Mouse (Mus musculus) frontal cortex, adult (tissue): ENCODE measurements around the gene Capn1.

Source experiments
- ATAC-seq: cut with Nextera tagmentation; 2 replicates; pipeline ENCODE4 v1.9.2; 2017; ENCODE audit warnings: mild to moderate bottlenecking, moderate library complexity, mixed read lengths; ENCODE audit not compliant: low TSS enrichment

The Capn1 gene

DNA sequence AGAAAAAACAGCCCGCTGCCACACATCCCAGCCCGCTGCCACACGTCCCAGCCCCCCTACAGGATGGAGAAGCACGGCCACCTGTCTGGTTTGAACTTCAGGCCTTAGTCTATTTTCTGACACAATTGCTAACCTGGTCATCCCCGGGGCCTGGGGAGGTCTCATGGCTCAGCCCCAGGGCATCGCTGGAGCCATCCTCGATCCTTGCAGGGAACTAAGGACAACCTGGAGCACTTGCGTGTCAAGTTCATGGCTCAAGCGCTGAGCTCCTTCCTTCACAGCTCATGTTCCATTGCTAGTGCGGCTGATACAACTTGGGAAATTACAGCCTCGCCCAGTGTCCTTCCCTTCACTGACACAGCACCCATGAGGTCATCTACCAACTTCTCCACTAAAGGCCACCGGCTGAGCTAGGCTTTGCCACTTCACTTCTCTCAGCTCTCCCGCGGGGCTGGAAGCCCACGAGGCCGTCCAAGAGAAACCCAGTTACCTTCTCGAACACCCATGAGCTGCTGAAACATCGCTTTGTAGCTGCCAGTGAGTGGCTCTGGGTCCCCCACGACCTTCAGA is 62.4 kb downstream of the Capn1 start:
- no peak for ATAC-seq

DNA sequence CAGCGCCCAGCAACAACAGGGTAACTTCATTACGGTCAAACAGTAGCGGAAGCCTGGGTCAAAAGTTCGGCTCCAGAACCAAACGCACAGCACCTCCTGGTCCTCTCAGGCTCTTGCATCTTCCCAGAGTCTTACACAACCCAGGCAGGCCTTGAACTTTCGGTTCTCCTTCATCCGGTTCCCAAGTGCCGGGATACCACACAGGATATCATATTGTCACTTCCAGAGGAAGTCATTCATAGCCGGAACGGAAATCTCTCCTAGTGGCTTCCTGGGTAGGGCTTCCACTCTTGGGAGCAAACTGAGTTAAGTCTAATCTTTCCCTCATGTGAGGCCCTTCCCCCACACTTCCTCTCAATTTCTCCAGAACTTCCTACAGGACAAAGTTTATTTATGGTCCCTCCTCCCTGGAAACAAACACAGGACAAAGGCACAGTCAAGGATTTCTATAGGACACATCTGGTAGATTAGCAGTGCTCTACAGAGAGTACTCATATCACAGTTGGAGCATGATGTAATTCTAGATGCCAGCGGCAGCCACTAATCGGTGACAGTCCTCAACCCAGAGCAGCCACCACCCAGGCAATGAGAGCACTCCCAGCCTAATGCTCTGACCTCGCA is 63.5 kb downstream of the Capn1 start:
- no peak for ATAC-seq

DNA sequence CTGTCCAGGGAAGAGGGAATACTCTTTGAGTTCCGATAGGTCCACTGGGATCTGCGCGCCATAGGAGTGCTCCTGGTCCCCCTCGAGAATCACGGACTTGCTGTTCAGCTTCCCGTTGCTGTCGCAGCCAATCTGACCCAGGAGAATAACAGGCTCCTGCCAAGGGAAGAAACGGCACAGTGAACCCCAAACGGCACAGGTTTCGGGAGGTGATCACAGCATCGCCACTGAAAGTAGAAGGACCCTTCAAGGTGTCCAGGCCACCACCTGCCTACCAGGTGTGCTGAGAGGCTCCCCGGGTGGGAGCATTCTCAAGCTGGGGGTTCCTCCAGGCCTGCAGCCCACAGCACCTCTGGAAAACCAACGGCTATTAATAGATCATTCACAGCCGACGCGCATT is 64.1 kb downstream of the Capn1 start:
- ATAC-seq: no peak

DNA sequence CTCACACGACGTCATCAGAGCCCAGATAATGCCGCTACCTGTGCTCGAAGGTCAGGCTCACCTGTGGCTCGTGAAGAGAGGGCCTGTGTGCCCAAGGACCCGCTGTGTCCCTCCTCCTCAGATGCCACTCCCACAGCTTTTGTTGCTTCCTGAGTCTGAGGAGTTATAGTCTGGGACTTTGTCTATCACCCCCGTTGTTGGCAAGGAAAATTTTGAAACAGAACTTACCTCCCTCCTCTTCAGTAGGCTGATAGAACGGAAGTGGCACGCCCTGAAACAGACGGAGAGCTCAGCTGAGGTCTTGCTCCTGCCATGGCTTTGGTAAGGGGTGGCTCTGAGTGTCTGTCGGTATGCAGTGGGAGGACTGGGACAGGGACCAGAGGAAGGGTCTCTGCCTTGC is 65.5 kb downstream of the Capn1 start:
- no peak for ATAC-seq

DNA sequence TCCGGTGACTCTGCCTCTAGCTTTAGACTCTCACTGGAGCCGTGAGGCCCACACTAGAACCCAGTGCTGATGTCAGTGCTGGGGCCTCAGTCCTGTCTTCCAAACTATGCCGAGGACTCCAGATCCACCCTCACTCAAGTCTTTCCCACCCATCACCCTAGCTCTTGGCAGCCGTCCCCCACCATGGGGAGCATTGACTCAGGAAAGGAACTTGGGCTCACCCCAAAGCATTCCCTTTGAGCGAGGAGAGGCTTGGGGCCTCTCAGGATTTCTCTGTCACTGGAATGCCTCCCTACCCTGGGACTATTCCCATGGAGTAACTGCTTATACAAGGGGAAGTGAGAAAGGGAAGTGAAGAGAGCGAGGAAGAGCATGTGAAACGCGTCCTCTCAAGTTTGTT is 69.8 kb downstream of the Capn1 start:
- ATAC-seq: no peak

DNA sequence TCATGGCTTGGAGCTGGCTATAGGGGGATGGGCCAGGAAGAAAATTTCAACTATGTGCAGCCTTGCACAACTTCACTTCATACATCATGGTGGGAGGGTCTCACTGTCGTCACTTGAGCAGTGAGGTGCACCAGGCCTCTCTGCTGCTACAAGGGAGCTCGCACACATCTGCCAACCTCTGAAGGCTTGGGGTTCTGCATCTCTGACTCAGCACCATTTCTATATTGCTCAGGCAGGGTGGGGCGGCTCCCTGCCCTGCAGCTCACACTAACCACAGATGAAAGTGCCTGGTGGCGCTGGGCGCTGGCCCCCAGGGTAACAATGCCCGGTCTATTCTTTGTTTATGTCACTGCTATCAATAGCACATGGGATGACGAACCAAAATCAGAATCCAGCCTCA is 70.7 kb downstream of the Capn1 start:
- peak; percentile 27; the same call in 1 of the 2 replicates for ATAC-seq

DNA sequence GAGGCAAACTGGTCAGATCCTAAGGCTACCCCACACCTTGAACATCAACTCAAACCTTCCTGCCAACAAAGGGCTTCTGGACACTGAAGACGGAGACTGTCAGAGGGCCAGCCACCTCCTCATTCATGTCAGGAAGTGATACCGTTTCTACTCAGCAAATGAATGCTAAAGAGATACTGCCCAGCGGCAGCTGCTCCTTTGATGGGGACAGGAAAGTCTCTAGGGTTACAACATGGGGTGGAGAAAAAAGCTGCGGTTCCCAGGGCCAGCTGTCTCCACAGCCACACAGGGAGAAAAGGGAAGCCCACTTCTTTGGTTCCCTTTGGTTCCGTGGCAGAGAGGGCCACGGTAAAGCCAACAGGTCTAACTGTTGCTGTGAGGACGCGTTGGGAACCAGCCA is 71.6 kb downstream of the Capn1 start:
- ATAC-seq: no peak

DNA sequence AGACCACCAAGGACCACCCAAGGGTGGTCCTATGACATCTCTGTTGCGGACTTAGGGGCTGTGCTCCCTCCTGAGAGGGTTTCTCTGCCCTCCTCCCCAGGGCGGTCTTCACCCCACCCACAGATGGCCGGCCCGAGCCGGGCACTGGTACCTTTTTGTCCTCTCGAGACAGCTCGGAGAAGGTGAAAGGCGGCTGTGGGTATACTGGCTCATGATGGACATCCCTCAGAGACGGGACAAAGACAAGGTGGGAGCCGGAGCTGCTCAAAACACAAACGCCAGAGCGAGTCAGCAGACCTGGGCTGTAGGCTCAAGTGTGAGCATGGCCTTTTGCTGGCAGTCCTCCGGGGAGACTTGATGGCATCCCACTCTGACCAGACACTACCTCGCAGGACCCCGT is 72.3 kb downstream of the Capn1 start:
- no peak for ATAC-seq

DNA sequence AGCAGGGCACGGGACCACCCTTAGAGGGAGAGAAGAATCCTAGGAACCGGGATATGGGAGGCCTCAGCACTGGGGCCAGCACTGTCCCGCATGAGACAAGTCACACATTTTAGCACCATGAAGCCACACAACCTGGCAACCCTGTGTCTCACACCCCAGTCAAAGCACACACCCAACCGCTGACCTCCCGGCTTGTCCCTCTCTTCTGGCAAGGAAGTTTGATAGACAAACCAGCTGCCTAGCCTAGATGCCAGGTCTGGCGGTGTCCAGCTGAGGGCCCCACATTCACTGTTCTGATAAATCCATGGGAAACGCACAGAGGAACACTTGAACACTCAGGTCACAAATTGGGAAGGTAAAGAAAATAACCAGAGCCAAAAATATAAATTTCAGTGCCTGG is 73.1 kb downstream of the Capn1 start:
- ATAC-seq: no peak

DNA sequence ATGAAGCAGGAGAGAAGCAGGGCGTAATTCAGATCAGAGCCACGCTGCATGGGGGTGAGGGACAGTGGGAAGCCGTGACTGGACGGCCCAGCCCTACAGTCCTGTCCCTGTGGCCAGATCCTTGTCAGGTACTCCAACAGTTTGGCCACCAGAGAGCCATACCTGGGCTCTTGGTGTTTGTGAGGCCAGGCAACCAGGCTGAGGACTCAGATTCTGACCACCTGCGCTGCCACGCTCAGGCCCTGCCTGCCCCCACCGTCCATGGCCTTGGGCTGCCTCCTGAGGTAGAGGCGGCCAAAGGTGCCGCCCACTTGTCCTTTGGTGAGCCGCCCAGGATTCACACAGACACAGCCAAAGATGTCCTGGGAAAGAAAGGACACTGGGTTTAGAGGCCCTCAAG is 75.0 kb downstream of the Capn1 start:
- ATAC-seq: no peak

DNA sequence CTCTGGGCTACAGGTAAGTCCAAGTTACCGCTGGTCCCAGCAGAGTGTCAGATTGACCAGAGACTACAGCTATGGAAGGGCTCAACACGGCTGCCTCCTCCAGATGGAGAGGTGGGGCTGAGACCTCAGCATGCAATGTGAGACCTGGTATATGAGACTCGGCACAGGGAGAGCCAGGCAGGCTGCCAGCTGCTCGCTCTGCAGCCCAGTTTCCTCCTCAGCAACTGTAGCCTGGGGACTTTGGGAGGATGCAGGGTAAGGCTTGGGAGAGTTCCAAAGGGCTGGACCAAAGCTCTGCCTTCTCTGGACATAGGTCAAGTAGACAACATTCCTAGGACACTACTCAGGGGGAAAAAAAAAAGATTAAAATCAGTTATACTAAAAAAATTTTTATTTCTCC is 75.5 kb downstream of the Capn1 start:
- ATAC-seq: no peak; the same call in 1 of the 2 replicates

DNA sequence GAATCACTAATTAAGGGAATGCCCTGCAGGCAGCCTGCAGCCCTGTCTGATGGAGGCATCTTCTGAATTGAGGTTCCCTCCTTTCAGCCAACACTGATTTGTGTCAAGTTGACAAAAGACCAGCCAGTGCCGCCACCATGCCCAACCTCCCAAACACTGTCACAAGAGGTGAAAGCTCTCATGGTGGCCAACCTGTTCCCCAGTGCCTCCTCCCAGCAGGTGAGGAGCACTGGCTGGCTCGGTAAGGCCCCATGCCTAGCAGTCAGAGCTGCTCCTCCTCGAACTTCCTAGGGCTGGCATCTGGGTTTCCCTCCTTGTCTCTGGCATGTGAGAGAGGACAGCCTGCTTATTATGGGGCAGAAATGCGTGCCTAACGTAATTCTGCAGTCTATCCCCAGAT is 76.0 kb downstream of the Capn1 start:
- ATAC-seq: no peak
